Mouse (Mus musculus) G1E (cell line): ENCODE data around the gene Spata33. TPM values are rescaled to one million over a fixed set of nuclear protein-coding genes. Genes with fewer than 3 reads are reported as not detected.

Experiments used
- ATAC-seq: 2 replicates; pipeline ENCODE4 v1.8.0; 2016; ENCODE audit warnings: mild to moderate bottlenecking; ENCODE audit not compliant: insufficient number of reproducible peaks, poor library complexity, low FRiP score, severe bottlenecking; ENCODE audit errors: extremely low read depth
- DNase-seq: peaks from one replicate; pipeline ENCODE4 v3.0.0; 2012; ENCODE audit warnings: low spot score
- H3K27me3 ChIP-seq: 2 replicates; pipeline ENCODE4 v1.6.1; 2012; ENCODE audit warnings: mild to moderate bottlenecking, low read length, inconsistent platforms; ENCODE audit not compliant: insufficient read depth
- H3K36me3 ChIP-seq: replicated peaks from 2 replicates; pipeline ENCODE3; 2012; ENCODE audit warnings: mild to moderate bottlenecking, inconsistent platforms
- H3K4me1 ChIP-seq: 2 replicates; pipeline ENCODE4 v1.6.1; 2012; ENCODE audit warnings: low read depth, low read length, inconsistent platforms, mixed read lengths; ENCODE audit not compliant: insufficient read depth
- H3K4me3 ChIP-seq: 2 replicates; pipeline ENCODE4 v1.5.1; 2012; ENCODE audit warnings: low read depth, mild to moderate bottlenecking, inconsistent platforms, low read length, moderate library complexity, mixed read lengths
- H3K9me3 ChIP-seq: replicated peaks from 2 replicates; pipeline ENCODE4 v1.6.1; 2012; ENCODE audit warnings: inconsistent platforms
- CTCF ChIP-seq: IDR thresholded peaks from 2 replicates; pipeline ENCODE4 v1.5.1; 2012; ENCODE audit warnings: low read depth, low read length, inconsistent platforms, mixed read lengths
- GATA1 ChIP-seq: IDR thresholded peaks from 2 replicates; pipeline ENCODE4 v1.6.1; 2012; ENCODE audit warnings: borderline replicate concordance, low read length, inconsistent platforms, mixed read lengths
- GATA2 ChIP-seq: IDR thresholded peaks from 2 replicates; pipeline ENCODE4 v1.6.1; 2012; ENCODE audit warnings: low read depth, low read length, inconsistent platforms, borderline replicate concordance
- POLR2AphosphoS5 ChIP-seq: IDR thresholded peaks from 2 replicates; pipeline ENCODE4 v1.6.1; 2012; ENCODE audit warnings: low read depth, low read length, inconsistent platforms; ENCODE audit not compliant: insufficient replicate concordance
- TAL1 ChIP-seq: conservative IDR thresholded peaks from 2 replicates; pipeline ENCODE4 v1.6.1; 2012; ENCODE audit warnings: low read depth, low read length, inconsistent platforms, mixed read lengths
- polyA plus RNA-seq: library from polyadenylated mRNA; stranded (reverse); fragments of >175 nt; gene quantifications from 2 replicates; pipeline ENCODE4 v1.2.3, GENCODE M21; 2012
- total RNA-seq, 2 experiments: library from RNA; stranded (forward) in 1 of 2; stranded (reverse) in 1 of 2; fragments of 200-1000 nt in 1 of 2; fragments of >200 nt in 1 of 2; fragmentation: Nextera tagmentation in 1 of 2; gene quantifications; 2 replicates each; pipeline ENCODE4 v1.2.3; 2014 to 2017

Gene Spata33
- total RNA-seq (2014; fragmentation: Nextera tagmentation), result 0.30 and 3.5 TPM in 2 replicates
- total RNA-seq (2017), result 1.1 and 1.2 TPM in 2 replicates
- polyA plus RNA-seq, result 0.09 and 0.13 TPM in 2 replicates

GRCm38 (mm10) chr8:123212321-123213117 is at the start of gene Spata33, which contains the start of gene Chmp1a:
TSS of gene Spata33 (plus strand) at chr8:123212832.
TSS of gene Chmp1a (minus strand) at chr8:123212763.
- DNase-seq (peak; percentile 96), ATAC-seq (peak; percentile 79)
- H3K36me3 ChIP-seq, result peaks cover 40% of the 10 kb centered on the region
- peaks cover 9% of the 10 kb centered on the region for H3K27me3 ChIP-seq
- no peaks in the 10 kb centered on the region for H3K9me3 ChIP-seq
- TF ChIP-seq GATA2 (no peak), TAL1 (no peak), GATA1 (no peak), POLR2AphosphoS5 (no peak), CTCF (peak; percentile 38; the same call in 1 of the 2 replicates)
- H3K4me1 ChIP-seq, result peaks cover 46% of the 10 kb centered on the region
- H3K4me3 ChIP-seq, result peak within 1 kb of the TSS; percentile 86

- H3K4me3 ChIP-seq, result no peak overlapping the region
- H3K27me3 ChIP-seq, result peaks cover 64% of the 10 kb centered on the region
- DNase-seq, result no peak
- H3K36me3 ChIP-seq, result no peaks in the 10 kb centered on the region
- TF ChIP-seq GATA1 (no peak), POLR2AphosphoS5 (no peak), TAL1 (no peak), CTCF (no peak), GATA2 (no peak)
- no peaks in the 10 kb centered on the region for H3K4me1 ChIP-seq
- H3K9me3 ChIP-seq, result peaks cover 20% of the 10 kb centered on the region
- no peak for ATAC-seq
These were observed 31.2 kb upstream of the Spata33 start for GRCm38 (mm10) chr8:123181391-123181790.

GRCm38 (mm10) chr8:123185566-123186409 is 26.8 kb upstream of the Spata33 start, which contains the start of gene Dpep1:
TSS of gene Dpep1 (plus strand) at chr8:123186242.
- H3K27me3 ChIP-seq, result peaks cover 78% of the 10 kb centered on the region
- no peak for TF ChIP-seq TAL1
- no peak for TF ChIP-seq GATA2
- TF ChIP-seq POLR2AphosphoS5, result no peak
- TF ChIP-seq GATA1, result no peak
- TF ChIP-seq CTCF, result no peak
- ATAC-seq, result no peak

GRCm38 (mm10) chr8:123188006-123188405 is 24.6 kb upstream of the Spata33 start:
- H3K27me3 ChIP-seq, result peaks cover 73% of the 10 kb centered on the region
- TF ChIP-seq GATA2 (no peak), CTCF (no peak), GATA1 (no peak)
- no peaks in the 10 kb centered on the region for H3K36me3 ChIP-seq
- DNase-seq, result no peak
- H3K4me3 ChIP-seq, result no peak overlapping the region
- peaks cover 24% of the 10 kb centered on the region for H3K4me1 ChIP-seq
- H3K9me3 ChIP-seq, result no peaks in the 10 kb centered on the region
- no peak for ATAC-seq

More at GRCm38 (mm10) chr8:123185566-123186409, 26.8 kb upstream of the Spata33 start, which contains the start of gene Dpep1:
- Histone ChIP-seq H3K9me3 (no peaks in the 10 kb centered on the region), H3K36me3 (no peaks in the 10 kb centered on the region), H3K4me1 (peaks cover 18% of the 10 kb centered on the region), H3K4me3 (no peak within 1 kb of the TSS)
- no peak for DNase-seq

GRCm38 (mm10) chr8:123188841-123189240 is 23.8 kb upstream of the Spata33 start:
- Histone ChIP-seq H3K27me3 (peaks cover 68% of the 10 kb centered on the region), H3K9me3 (no peaks in the 10 kb centered on the region), H3K36me3 (no peaks in the 10 kb centered on the region), H3K4me1 (peaks cover 25% of the 10 kb centered on the region), H3K4me3 (no peak overlapping the region)
- DNase-seq, result no peak
- TF ChIP-seq GATA1 (no peak), GATA2 (no peak), POLR2AphosphoS5 (no peak), TAL1 (no peak), CTCF (no peak)
- ATAC-seq, result no peak

GRCm38 (mm10) chr8:123190678-123191077 is 22.0 kb upstream of the Spata33 start:
- DNase-seq (peak; percentile 65), ATAC-seq (no peak; the same call in 1 of the 2 replicates)
- Histone ChIP-seq H3K36me3 (no peaks in the 10 kb centered on the region), H3K27me3 (peaks cover 67% of the 10 kb centered on the region), H3K4me3 (no peak overlapping the region), H3K9me3 (no peaks in the 10 kb centered on the region), H3K4me1 (peaks cover 25% of the 10 kb centered on the region)
- no peak for TF ChIP-seq CTCF
- no peak for TF ChIP-seq GATA1
- TF ChIP-seq TAL1, result no peak
- no peak for TF ChIP-seq GATA2
- no peak for TF ChIP-seq POLR2AphosphoS5
